Mouse (Mus musculus) embryo, embryonic 11 days (tissue): ENCODE measurements around the gene Serping1.

Experiments
- DNase-seq: peaks from one replicate; pipeline ENCODE4 v3.0.0-alpha.2; 2015

The Serping1 gene

GRCm38 (mm10) chr2:84777706-84778105 is 2.5 kb upstream of the Serping1 start:
- no peak for DNase-seq

GRCm38 (mm10) chr2:84775665-84776064 is 421 bp upstream of the Serping1 start:
- no peak for DNase-seq

DNA sequence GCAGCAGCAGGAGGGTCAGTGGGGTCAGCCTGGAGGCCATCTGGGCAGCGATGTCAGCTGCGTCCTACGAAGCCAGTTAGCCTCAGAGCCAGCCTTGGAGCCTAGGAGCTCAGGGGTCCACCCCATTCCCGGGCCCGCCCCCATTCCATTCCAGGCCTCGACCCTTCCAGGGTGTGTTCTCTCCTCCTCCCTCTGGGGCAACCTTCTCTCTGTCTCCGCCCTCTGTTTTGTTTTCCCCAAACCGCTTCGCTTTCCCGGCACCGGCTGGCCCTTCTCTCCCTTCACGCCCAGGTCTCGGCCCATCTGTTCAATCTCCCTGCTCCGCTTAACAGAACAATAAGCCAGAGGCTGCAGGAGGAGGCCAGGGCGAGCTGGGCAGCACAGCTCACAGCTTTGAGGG is 493 bp downstream of the Serping1 start:
- DNase-seq, result peak; percentile 90

DNA sequence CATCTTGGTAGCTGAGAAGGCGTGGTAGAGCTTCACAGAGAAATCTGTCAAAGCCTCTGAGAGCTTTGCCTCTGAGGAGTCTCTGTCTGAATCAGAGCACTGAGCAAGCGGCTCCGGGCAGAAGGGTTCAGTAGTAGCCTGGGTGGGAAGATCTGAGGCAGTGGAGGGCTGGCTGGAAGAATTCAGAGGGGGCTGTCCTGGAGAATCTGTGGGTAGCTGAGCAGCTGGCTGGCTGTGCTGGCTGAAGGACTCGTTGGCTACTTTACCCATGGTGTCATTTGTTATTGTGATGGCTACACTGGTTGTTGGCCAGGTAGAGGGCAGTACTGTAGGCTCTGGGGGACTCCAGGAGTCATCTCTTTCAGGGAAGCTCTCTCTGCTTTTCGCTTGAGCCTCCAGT is 2.0 kb downstream of the Serping1 start:
- no peak for DNase-seq

DNA sequence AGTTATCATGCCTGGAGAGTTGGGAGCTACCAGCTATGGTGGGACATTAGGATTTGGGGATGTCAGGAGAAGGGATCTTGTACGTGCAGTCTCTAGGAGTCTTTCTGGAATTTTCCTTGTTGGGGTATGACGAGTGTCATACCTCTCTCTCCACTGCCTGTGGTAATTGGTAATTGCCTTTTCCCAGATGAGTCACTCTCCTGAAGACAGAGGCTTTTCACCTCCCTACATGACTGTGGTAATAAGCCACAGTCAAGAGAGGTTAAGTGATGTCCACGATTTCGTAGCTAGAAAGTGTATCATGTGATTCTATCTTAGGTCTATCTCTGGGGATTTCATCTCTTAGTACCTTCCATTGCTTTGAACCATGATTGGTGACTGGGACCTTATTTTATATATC is 2.8 kb downstream of the Serping1 start:
- no peak for DNase-seq

DNA sequence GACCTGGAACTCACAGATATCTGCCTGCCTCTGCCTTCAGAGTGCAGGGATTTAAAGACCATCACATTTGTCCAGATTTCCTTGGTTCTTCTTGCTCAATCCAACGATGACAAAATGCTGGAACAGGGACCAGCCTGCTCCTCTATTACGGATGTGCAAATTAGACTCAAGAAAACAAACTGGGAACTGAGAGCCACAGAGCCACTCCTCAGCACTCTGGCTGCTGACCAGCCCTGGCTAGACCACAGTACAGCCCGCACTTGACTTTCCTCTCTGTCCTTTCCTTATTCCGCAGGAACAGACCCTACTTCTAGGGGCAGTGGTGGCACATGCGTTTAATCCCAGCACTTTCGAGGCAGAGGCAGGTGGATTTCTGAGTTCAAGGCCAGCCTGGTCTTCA is 4.7 kb downstream of the Serping1 start:
- DNase-seq, result no peak

DNA sequence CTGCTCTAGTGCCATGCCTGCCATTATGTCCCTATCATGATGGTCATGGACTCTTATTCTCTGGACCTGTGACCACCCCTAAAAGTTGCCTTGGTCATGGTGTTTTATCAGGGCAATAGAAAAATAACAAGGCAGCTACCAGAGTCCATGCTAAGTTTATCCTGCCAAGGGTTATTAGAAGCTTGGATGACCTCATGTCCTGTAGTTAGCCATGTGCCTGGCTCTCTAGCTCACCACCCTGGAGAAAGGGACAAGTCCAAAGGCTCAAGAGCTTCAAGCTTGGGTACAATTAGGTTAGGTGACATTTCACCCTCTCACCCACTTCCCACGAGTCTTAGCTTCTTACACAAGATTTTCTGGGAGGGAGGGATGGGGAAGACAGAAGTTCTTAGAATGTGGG is 12.4 kb downstream of the Serping1 start:
- no peak for DNase-seq

DNA sequence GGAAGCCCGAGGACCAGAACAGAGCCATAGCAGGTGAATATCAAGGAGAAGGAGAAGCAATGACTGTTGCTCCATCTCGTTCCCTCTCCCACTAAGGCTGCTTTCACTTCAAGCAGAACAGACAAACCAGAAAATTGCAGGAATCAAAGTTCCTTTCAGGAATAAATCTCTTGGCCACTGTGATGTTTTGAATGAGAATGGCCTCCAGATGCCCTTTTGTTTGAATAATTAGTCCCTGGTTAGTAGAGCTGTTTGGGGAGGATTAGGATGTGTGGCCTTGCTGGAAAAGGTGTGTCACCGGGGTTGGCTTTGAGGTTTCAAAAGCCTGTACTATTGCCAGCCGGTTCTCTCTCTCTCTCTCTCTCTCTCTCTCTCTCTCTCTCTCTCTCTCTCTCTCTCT is 12.9 kb downstream of the Serping1 start:
- DNase-seq, result no peak

DNA sequence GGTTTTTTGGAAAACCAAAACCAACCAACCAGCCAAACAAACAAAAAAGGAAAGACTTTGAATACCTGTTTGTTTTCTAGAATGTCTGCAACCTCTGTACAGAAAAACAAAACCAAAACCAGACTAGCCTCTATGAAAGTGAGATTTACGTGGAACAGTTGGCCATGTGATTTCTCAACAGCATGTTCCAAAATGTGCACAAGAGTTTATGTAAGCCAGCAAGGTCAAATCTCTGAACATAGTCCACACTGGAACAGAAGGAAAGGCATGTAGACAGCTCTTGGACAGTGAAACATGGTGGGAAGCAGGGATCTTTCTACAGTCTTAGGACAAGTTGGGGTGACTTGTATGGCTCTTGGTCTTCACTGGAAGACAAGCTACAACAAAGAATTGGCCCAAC is 13.4 kb downstream of the Serping1 start:
- no peak for DNase-seq

- no peak for DNase-seq
Measured at GRCm38 (mm10) chr2:84761309-84761708, 13.9 kb downstream of the Serping1 start.

DNA sequence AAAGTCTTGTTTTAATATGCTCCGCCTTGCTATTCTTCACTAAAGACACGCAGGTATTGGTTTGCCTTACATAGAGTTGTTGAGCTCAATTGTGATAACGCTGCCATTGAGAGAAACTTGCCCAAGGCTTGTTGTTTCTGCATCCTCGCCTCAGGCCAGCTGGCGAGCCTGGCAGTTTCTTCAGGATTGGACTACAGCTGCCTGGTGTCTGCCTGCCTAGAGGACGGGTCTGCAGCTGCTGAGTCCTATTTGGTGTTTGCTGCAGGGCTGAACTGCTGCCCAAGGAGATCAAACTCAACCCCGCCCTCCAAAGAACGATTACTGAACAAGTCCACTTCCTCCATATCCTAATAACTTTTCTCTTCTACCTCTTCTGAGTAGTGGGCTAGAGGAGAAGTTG is 14.5 kb downstream of the Serping1 start:
- DNase-seq, result no peak

- peak; percentile 78 for DNase-seq
Measured at GRCm38 (mm10) chr2:84758542-84759127, 16.6 kb downstream of the Serping1 start.

DNA sequence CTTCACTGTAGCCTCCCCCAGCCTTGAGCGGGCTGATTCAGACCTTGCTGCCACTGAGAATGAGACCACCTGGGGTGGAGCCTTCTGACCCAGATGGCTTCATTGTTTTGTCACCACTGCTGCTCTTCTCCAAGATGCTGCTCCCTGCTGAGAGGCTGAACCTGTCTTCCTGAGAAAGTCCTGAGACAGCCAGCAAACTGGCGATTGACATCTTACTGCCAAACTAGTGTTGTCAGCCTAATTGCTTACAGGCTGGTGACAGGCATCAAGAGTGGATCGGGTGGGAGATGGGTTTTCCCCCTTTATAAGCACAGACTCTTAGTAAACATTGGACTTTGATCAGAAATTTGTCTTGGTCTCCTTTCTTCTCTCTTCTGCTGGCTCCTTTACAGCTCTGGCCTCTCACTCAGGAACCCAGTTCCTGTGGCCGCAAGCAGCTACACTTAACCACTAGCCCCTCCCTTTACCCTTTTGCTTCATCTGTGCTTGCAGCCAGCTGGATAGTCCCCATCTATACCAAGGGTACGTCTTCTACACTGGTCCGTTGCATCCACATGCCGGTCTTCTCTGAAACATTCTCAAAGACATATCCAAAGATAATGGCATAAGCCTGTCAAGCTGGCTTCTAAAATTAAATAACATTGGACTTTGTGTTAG is 18.1 kb downstream of the Serping1 start:
- no peak for DNase-seq

DNA sequence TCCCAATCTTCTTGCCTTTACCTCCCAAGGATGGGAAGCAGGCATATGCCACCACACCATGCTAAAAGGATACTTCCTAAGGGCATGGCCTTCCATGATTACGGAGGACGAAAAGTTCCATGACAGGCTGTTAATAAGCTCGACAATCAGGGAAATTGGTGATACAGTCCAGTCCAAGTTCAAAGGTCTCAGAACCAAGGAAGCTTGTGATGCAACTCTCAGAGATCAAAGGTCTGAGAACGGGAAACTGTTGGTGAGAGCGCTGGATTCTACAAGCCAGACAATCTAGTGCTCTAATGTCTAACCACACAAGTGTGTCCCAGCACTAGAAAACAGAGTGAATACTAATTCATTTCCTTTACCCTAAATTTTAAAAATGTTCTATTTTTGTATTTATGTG is 19.0 kb downstream of the Serping1 start:
- DNase-seq, result no peak

DNA sequence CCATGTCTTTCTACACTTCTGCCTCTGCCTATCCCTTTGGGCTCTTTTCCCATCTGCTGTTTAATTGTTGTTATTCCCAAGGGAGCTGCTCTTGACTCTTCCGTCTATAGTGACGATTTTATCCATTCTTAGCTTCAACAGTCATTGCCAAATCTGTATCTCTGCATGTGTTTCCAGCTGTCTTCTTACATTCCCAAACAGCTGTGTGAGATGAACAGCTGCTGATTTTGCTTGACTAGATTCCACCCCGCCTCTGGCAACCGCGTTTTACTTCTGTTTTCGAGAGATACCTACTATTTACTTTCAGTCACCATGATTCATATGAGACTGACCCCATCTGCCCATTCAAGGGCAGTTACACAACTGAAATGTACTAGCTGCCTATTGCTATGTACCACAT is 25.1 kb downstream of the Serping1 start:
- no peak for DNase-seq

- DNase-seq, result peak; percentile 78
Measured at GRCm38 (mm10) chr2:84744126-84744525, 31.1 kb downstream of the Serping1 start.

GRCm38 (mm10) chr2:84743561-84743960 is 31.7 kb downstream of the Serping1 start, which contains the start of gene Gm19426:
Gene Gm19426 (minus strand): TSS chr2:84743655.
- peak; percentile 96 for DNase-seq

DNA sequence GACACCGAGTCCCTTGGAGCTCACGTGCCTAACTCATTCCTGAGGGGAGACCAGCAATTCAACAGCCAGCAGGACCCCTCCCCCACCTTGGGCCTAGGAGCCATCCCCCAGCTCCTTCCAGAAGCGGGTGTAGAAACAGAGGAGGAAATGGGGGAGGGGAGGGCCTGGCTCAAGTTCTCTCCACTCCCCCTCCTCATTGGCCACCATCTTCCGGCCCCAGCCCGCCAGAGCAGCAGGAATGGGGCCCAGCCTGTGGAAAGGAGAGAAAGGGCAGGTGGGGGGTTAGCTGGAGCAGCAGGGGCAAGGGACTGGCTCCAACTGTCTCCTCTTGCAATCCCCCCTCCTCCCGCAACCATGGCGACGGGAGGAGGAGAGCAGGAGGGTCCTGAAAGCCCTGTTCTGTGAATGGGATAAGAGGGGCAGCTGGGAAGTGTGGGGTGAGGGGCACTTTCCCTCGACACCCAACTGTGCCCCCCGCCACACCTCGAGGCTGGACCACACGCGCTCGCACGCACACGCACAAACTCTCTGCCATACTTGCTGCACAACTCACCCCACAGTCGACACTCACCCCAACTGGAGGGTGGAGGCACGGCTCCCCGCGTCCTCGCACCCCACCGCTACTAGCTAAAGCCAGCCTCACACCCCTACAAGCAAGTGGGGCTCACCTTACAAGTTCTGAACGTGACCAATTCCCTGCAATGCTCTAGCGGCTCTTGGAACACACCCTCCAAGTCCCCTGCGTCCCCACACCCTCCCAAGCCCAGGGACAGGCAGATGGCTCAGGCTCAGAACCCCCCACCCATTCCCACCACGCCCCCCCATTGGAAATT is 32.6 kb downstream of the Serping1 start:
- peak; percentile 97 for DNase-seq

GRCm38 (mm10) chr2:84741841-84742450 is 33.3 kb downstream of the Serping1 start:
- no peak for DNase-seq

DNA sequence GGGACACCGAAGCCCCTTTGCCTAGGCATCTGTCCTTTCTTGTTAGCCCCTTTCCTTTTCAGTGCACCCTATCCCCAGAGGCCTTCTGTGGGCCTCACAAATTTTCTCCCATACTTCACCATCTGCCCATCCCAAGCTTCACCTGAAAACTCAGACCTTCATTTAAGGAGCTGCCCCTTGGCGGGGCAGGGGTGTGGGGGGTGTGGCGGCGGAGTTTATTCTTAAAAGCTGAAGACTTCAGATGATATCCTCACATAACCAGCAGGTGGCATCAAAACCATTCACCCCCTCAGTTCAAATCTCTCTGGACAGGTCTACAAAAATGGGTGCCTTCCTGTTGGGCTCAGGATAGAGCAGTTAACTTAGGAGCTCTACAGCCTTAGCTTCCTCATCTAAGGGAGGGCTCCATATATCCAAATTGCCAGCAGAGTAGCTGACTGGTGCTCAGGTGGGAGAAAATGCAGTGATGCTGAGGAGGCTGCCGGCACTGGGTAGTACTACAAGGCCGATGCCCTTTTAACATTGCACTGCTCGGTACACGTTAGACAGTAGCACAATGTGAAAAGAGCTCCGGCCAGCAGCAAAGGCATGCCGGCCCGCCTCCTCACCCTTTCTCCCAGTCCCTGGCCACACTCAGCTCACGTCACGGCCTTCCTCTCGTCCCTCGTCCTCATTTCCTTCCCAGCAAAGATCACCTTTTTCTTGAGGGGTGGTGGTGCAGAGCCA is 34.5 kb downstream of the Serping1 start:
- DNase-seq, result peak; percentile 43

DNA sequence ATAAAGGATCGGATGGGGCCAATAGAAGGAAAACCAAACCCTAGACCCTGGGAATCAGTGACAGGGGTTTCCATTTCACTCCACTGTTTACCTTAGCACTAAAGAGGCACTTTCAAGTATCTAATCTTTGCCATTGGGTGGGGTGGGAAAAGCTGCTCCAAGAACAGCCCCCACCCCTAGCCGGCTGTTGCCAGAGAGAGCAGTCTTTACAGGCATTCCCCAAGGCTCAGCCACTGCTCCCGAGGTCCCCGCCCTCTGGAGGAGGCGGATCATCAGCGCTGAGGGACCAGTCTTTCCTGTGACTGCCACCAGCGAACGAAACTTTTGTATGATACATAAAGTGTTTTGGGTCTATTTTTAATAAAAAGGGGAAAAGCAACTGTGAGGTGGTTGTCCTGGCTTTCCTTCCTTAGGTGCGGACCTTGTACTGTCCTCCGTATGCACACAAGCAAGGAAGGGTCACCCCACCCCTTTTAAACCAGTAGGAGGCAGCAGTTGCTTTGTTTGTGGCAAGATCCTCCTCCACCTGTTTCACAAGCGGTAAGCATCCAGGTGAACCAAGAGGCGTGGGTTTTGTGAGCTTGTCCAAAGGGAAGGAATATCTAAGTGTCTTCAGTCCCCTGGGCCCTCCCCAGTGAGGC is 36.9 kb downstream of the Serping1 start:
- peak; percentile 78 for DNase-seq

DNA sequence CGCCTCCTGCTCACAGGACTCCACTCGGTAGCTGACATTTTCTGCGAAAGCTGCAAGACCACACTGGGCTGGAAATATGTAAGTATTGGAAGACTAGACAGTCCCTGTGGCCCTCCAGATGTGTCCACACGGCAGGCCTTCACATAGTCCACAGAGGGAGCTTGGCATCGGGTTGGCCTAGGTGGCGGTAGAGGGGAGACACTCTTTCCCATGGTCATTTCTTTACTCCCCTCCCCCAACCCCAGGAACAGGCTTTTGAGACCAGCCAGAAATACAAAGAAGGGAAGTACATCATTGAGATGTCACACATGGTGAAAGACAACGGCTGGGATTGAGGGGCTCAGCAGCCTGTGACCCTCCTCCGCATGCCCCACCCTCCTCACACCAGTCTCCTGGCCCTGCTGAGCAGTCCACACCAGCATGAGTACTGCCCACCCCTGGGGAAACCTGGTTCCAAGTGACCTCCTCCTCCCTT is 37.8 kb downstream of the Serping1 start:
- DNase-seq, result peak; percentile 84
